Mouse (Mus musculus) liver, embryonic 14.5 days (tissue): Measurements from ENCODE around the gene Fndc7.

Experiments
- CTCF ChIP-seq: IDR thresholded peaks from 2 replicates; pipeline ENCODE4 v1.5.1; 2016; ENCODE audit warnings: antibody characterized with exemption, low read depth, control low read depth
- EP300 ChIP-seq: IDR thresholded peaks from 2 replicates; pipeline ENCODE4 v1.6.1; 2016; ENCODE audit warnings: antibody characterized with exemption, low read depth

GRCm38 (mm10) chr3:108933557-108933956 is 43.7 kb upstream of the Fndc7 start:
- TF ChIP-seq CTCF, result no peak
- TF ChIP-seq EP300, result no peak
